Mouse (Mus musculus): ENCODE measurements around the gene Fam8a1.

- TF ChIP-seq EP300 (IDR thresholded peaks at IDR 0.05; ENCODE audit: insufficient read depth, low read depth, low read length) (no peak), POLR2A (IDR thresholded peaks at IDR 0.05; ENCODE audit: insufficient read depth, low read depth, low read length) (no peak)
These were observed 49.7 kb upstream of the Fam8a1 start for GRCm38 (mm10) chr13:46619633-46620032.

All from heart, adult 2 months (tissue).